Mouse (Mus musculus) retina, postnatal 7 days (tissue): Measurements from ENCODE around the gene Pak1.

Experiments
- DNase-seq: peaks from one replicate; pipeline ENCODE4 v3.0.0-alpha.2; 2012; ENCODE audit warnings: low read depth, low spot score

Gene Pak1

GRCm38 (mm10) chr7:97777191-97777590 is 11.2 kb upstream of the Pak1 start:
- no peak for DNase-seq

GRCm38 (mm10) chr7:97780222-97780621 is 8.1 kb upstream of the Pak1 start:
- DNase-seq = no peak

GRCm38 (mm10) chr7:97780815-97781214 is 7.5 kb upstream of the Pak1 start:
- no peak for DNase-seq

GRCm38 (mm10) chr7:97781496-97781895 is 6.8 kb upstream of the Pak1 start:
- DNase-seq = no peak

GRCm38 (mm10) chr7:97783523-97783922 is 4.8 kb upstream of the Pak1 start:
- no peak for DNase-seq

GRCm38 (mm10) chr7:97788669-97789483 is 535 bp downstream of the Pak1 start:
- DNase-seq = peak; percentile 39

GRCm38 (mm10) chr7:97790272-97790671 is 1.9 kb downstream of the Pak1 start:
- no peak for DNase-seq

- DNase-seq = no peak
Observed at GRCm38 (mm10) chr7:97792324-97792723, 4.0 kb downstream of the Pak1 start.

- no peak for DNase-seq
Observed at GRCm38 (mm10) chr7:97803116-97803515, 14.8 kb downstream of the Pak1 start.

GRCm38 (mm10) chr7:97804245-97805066 is 16.1 kb downstream of the Pak1 start:
- DNase-seq = no peak

- no peak for DNase-seq
Observed at GRCm38 (mm10) chr7:97805067-97805365, 16.7 kb downstream of the Pak1 start.

GRCm38 (mm10) chr7:97809307-97809706 is 21.0 kb downstream of the Pak1 start:
- DNase-seq = no peak

- no peak for DNase-seq
Observed at GRCm38 (mm10) chr7:97821875-97822274, 33.5 kb downstream of the Pak1 start.

GRCm38 (mm10) chr7:97829091-97829490 is 40.8 kb downstream of the Pak1 start:
- no peak for DNase-seq

- DNase-seq = no peak
Observed at GRCm38 (mm10) chr7:97830739-97831138, 42.4 kb downstream of the Pak1 start.

- DNase-seq = no peak
Observed at GRCm38 (mm10) chr7:97832987-97833386, 44.6 kb downstream of the Pak1 start.

GRCm38 (mm10) chr7:97838574-97838973 is 50.2 kb downstream of the Pak1 start:
- no peak for DNase-seq

GRCm38 (mm10) chr7:97841311-97841710 is 53.0 kb downstream of the Pak1 start:
- DNase-seq = no peak

GRCm38 (mm10) chr7:97842332-97842731 is 54.0 kb downstream of the Pak1 start:
- no peak for DNase-seq

- DNase-seq = peak; percentile 69
Observed at GRCm38 (mm10) chr7:97842806-97843570, 54.6 kb downstream of the Pak1 start.

GRCm38 (mm10) chr7:97844419-97844818 is 56.1 kb downstream of the Pak1 start:
- DNase-seq = no peak

- no peak for DNase-seq
Observed at GRCm38 (mm10) chr7:97845546-97845945, 57.2 kb downstream of the Pak1 start.
